Mouse (Mus musculus) liver, postnatal 0 days (tissue): ENCODE results near the gene Tomm20.
"Not testable (repeated sequence)": the region's sequence is repeated elsewhere in the genome, so short reads cannot be mapped to it uniquely, and the experiment has no call there.

Experiments used
- CTCF ChIP-seq: sonication (generic); IDR thresholded peaks from 2 replicates; pipeline ENCODE4 v1.5.1; 2016; ENCODE audit warnings: antibody characterized with exemption, low read depth
- EP300 ChIP-seq: IDR thresholded peaks from 2 replicates; pipeline ENCODE4 v1.6.1; 2016; ENCODE audit warnings: antibody characterized with exemption, low read depth, mild to moderate bottlenecking

- not testable (repeated sequence) for TF ChIP-seq CTCF, EP300
Measured at GRCm38 (mm10) chr8:126914107-126914490, 31.5 kb downstream of the Tomm20 start.
